Mouse (Mus musculus) limb, embryonic 12.5 days (tissue): Measurements from ENCODE around the gene Galntl6. TPM values are rescaled to one million over a fixed set of nuclear protein-coding genes. Genes with fewer than 3 reads are reported as not detected.

Experiments used
- ATAC-seq: fragments of 200-750 bp; cut with Nextera tagmentation; 2 replicates; pipeline ENCODE4 v1.8.0; 2017; ENCODE audit warnings: low read depth, moderate TSS enrichment; ENCODE audit not compliant: insufficient number of reproducible peaks, insufficient read depth, low FRiP score, low TSS enrichment
- H3K27ac ChIP-seq: fragments of 300-500 bp; sonication (generic); 2 replicates; pipeline ENCODE4 v1.5.1; 2016; ENCODE audit warnings: mild to moderate bottlenecking, moderate library complexity
- H3K27me3 ChIP-seq: fragments of 300-500 bp; sonication (generic); 2 replicates; pipeline ENCODE4 v1.6.1; 2016; ENCODE audit warnings: mild to moderate bottlenecking, moderate library complexity
- H3K36me3 ChIP-seq: fragments of 300-500 bp; sonication (generic); 2 replicates; pipeline ENCODE4 v1.6.1; 2016; ENCODE audit warnings: mild to moderate bottlenecking, moderate library complexity
- H3K4me1 ChIP-seq: fragments of 300-500 bp; sonication (generic); replicated peaks from 2 replicates; pipeline ENCODE4 v1.6.1; 2016
- H3K4me2 ChIP-seq: fragments of 300-500 bp; sonication (generic); 2 replicates; pipeline ENCODE4 v1.6.1; 2016; ENCODE audit warnings: mild to moderate bottlenecking, moderate library complexity
- H3K4me3 ChIP-seq: fragments of 300-500 bp; sonication (generic); replicated peaks from 2 replicates; pipeline ENCODE4 v1.5.1; 2016; ENCODE audit warnings: mild to moderate bottlenecking
- H3K9ac ChIP-seq: fragments of 300-500 bp; sonication (generic); replicated peaks from 2 replicates; pipeline ENCODE4 v1.6.1; 2016; ENCODE audit warnings: mild to moderate bottlenecking, moderate library complexity
- H3K9me3 ChIP-seq: fragments of 300-500 bp; sonication (generic); 2 replicates; pipeline ENCODE4 v1.6.1; 2016; ENCODE audit warnings: mild to moderate bottlenecking, moderate library complexity
- WGBS: fragments of 180-500 bp; shearing (Covaris S2); methylation state at CpG from one replicate; pipeline ENCODE4 v1.1.7; 2016; 5-methylcytosine and 5-hydroxymethylcytosine counted together
- polyA plus RNA-seq: library from polyadenylated mRNA; unstranded; fragments of >200 nt; fragmentation: Nextera tagmentation; extraction: Ambion mirVana; gene quantifications from 2 replicates; pipeline ENCODE4 v1.2.1, GENCODE M21; 2016

Gene Galntl6
- polyA plus RNA-seq, 1 experiment from 2014 or later, result 1.4 TPM

DNA sequence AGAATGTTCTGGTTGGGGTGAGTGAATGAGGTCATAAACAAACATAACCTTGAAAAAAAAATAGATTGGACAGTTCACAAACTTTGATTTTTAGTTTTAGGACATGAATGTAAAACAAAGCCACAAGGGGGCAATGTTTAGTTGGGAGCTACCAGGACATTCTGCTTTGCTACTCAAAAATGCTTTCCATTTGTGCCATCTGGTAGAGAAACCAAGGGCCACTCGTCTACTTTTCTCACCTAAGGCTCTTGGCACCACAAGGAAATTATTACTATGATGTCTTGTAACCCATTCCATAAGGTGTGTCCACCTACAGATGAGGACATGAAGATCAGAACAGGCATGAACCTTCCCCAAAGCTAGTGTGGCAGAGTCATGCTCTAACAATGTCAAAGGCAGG is 26.0 kb downstream of the Galntl6 start:
- Histone ChIP-seq H3K9me3 (no peaks in the 10 kb centered on the region), H3K9ac (no peak overlapping the region), H3K4me1 (no peaks in the 10 kb centered on the region), H3K4me3 (no peak overlapping the region), H3K4me2 (no peak overlapping the region), H3K27ac (no peak overlapping the region), H3K36me3 (no peaks in the 10 kb centered on the region), H3K27me3 (no peaks in the 10 kb centered on the region)
- WGBS, result 3% methylated on average over 1 of the region's 1 CpGs
- no peak for ATAC-seq

DNA sequence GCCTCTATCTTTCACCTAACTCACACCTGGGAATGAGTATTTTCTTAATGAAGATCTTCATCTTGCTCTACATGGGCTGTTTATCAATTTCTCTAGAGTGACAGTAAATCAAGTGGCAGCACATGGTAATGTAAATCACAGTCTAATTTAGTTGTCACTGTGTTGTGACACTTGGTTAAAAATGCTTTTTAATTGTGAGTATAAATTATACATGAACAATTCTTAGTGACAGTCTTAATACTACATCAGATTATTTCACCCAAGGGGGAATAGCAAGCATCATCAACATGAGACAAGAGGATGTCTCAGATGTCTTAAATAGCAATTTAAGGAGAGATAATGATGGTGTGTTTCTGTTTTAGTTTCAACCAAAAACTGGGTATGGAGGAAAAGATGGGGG is 88.1 kb downstream of the Galntl6 start:
- Histone ChIP-seq H3K4me2 (no peak overlapping the region), H3K27me3 (no peaks in the 10 kb centered on the region), H3K4me3 (no peak overlapping the region), H3K9me3 (no peaks in the 10 kb centered on the region), H3K36me3 (no peaks in the 10 kb centered on the region), H3K9ac (no peak overlapping the region), H3K4me1 (no peaks in the 10 kb centered on the region), H3K27ac (no peak overlapping the region)
- no peak for ATAC-seq

DNA sequence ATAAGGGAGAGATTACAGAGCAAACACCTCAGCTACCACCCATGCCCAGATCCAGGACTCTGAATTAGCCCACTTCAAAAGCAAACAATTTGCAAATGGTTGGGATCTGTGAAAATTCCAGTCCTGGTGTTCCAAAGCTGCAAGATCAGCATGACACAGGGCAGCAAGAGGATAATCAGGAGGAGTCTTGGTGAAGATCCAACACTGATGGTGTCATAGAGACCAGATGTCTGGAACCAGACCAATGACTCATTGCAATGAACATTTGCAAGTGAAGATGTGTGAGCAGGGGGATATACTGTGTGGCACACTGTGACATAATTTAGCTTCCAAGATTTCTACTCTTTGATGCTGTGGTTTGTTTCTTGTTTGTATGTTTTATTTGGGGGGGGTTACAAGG is 107.2 kb downstream of the Galntl6 start:
- no peaks in the 10 kb centered on the region for H3K36me3 ChIP-seq
- no peak overlapping the region for H3K4me2 ChIP-seq
- no peak overlapping the region for H3K27ac ChIP-seq
- ATAC-seq, result no peak
- H3K4me3 ChIP-seq, result no peak overlapping the region
- H3K9me3 ChIP-seq, result no peaks in the 10 kb centered on the region
- H3K27me3 ChIP-seq, result no peaks in the 10 kb centered on the region
- H3K9ac ChIP-seq, result no peak overlapping the region
- H3K4me1 ChIP-seq, result no peaks in the 10 kb centered on the region

DNA sequence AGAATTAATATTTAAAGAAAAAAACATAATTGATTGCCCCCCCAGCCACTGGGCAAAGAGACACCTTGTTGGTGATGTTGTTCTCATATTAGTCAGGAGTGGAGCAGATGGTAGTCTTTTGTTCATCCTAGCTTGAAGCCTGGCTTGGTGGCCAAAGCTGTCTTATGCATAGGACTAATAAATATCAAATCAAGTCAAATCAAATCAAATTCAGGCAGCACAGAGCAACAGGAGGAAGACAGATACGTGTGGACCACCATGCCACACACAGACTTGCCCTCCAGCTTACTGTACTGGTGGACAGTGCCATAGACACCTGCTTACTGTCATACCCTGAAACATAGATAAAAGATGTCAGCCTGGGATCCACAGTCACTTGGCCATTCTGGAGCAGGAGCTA is 110.6 kb downstream of the Galntl6 start:
- Histone ChIP-seq H3K36me3 (no peaks in the 10 kb centered on the region), H3K9me3 (no peaks in the 10 kb centered on the region), H3K4me3 (no peak overlapping the region), H3K27ac (no peak overlapping the region), H3K4me1 (no peaks in the 10 kb centered on the region), H3K27me3 (no peaks in the 10 kb centered on the region), H3K9ac (no peak overlapping the region), H3K4me2 (no peak overlapping the region)
- WGBS, result 64% methylated on average over 1 of the region's 1 CpGs
- ATAC-seq, result no peak

DNA sequence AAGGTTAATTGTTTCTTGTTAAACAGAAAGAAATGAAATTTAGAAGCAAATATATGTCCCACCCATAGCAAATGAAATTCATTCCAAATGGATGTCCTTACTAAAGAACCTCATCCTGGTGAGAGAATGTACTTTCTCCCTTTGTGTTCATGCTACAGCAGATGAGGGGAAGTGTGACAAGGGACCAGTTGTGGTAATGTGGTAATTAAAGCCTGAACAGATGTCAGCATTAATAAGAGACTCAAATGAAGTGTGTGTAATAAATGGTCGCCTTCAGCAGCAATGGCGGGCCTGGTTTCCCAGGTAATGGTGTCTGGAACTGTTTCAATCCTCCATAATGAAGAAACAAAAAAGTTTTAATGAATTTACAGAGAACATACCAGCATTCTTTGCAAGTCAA is 158.7 kb downstream of the Galntl6 start:
- no peak overlapping the region for H3K27ac ChIP-seq
- no peaks in the 10 kb centered on the region for H3K36me3 ChIP-seq
- no peak for ATAC-seq
- peaks cover 12% of the 10 kb centered on the region; the same call in 1 of the 2 replicates for H3K9me3 ChIP-seq
- WGBS, result 47% methylated on average over 2 of the region's 2 CpGs
- no peaks in the 10 kb centered on the region for H3K4me1 ChIP-seq
- H3K27me3 ChIP-seq, result no peaks in the 10 kb centered on the region
- no peak overlapping the region for H3K4me2 ChIP-seq
- H3K4me3 ChIP-seq, result no peak overlapping the region
- no peak overlapping the region for H3K9ac ChIP-seq

DNA sequence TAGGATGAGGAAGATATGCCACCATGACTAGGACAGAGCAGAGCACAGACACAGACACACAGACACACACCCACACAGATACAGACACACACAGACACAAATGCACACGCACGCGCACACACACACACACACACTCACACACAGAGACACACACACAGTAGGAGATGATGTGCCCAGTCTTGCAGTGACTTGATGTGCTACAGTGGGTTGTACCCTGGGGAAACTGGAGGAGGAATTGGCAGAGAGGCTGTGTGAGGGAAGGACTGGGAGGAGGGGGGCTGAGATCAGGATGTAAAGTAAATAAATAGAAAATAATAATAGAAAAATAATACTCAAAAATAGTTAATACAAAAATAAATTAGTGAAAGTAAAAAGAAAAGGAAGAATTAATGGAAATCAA is 174.5 kb downstream of the Galntl6 start:
- ATAC-seq, result no peak
- 95% methylated on average over 3 of the region's 3 CpGs for WGBS

DNA sequence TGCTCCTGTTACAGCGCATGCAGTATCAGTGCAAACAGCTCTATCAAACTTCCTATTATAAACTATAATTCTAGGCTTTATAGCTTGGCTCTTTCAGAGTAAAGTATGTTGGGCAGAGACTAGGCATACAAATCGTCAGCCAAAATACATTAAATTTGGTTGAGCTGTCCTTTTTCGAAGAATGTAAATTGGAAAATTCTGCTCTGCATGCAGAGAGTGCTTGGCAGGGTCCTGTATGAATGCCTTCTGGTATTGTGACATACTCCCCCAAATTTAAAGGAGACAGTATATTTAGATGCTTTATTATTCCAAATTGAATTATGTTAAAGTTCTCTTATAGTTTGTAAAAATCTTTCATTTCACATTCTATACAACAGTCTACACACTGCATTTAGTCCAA is 220.7 kb downstream of the Galntl6 start:
- WGBS, result 91% methylated on average over 3 of the region's 3 CpGs
- ATAC-seq, result no peak

More for the DNA sequence above, 174.5 kb downstream of the Galntl6 start:
- Histone ChIP-seq H3K4me2 (no peak overlapping the region), H3K4me1 (no peaks in the 10 kb centered on the region), H3K27me3 (no peaks in the 10 kb centered on the region), H3K36me3 (no peaks in the 10 kb centered on the region), H3K9ac (no peak overlapping the region), H3K27ac (no peak overlapping the region), H3K4me3 (no peak overlapping the region), H3K9me3 (no peaks in the 10 kb centered on the region)

DNA sequence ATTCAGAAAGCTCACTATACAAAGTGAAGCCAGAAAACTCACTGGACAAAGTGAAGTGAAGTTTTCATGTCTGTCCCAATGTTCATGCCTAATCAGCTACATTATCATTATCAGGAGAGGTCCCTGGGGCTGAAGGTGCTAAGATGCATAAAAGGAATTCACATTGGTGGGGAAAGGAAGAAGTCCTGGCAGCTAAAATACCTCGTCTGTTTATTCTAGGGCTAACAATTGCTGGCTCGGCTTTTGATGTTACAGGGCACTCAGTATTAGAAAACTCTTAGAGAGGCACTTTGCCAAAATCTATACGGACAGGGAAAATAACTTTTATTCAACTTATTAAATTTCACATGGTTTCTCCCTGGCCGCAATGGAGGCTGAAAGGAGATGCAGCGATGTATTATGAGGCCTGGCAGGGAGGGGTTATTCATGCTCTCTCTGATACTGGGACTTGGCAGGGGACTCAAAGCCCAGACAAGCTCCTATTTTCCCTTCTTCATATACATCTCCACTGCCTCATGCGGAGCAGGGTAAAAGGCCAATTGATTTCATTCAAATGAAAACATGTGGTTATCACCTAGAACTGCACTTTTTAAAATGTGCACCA is 234.5 kb downstream of the Galntl6 start:
- Histone ChIP-seq H3K9me3 (no peaks in the 10 kb centered on the region), H3K9ac (no peak overlapping the region), H3K27me3 (no peaks in the 10 kb centered on the region), H3K4me1 (no peaks in the 10 kb centered on the region), H3K4me3 (no peak overlapping the region), H3K27ac (no peak overlapping the region), H3K36me3 (no peaks in the 10 kb centered on the region), H3K4me2 (no peak overlapping the region)
- no peak for ATAC-seq
- 44% methylated on average over 6 of the region's 6 CpGs for WGBS

More for the DNA sequence above, 220.7 kb downstream of the Galntl6 start:
- Histone ChIP-seq H3K36me3 (no peaks in the 10 kb centered on the region), H3K4me3 (no peak overlapping the region), H3K4me2 (no peak overlapping the region), H3K9me3 (no peaks in the 10 kb centered on the region), H3K27ac (no peak overlapping the region), H3K27me3 (no peaks in the 10 kb centered on the region), H3K9ac (no peak overlapping the region), H3K4me1 (no peaks in the 10 kb centered on the region)

DNA sequence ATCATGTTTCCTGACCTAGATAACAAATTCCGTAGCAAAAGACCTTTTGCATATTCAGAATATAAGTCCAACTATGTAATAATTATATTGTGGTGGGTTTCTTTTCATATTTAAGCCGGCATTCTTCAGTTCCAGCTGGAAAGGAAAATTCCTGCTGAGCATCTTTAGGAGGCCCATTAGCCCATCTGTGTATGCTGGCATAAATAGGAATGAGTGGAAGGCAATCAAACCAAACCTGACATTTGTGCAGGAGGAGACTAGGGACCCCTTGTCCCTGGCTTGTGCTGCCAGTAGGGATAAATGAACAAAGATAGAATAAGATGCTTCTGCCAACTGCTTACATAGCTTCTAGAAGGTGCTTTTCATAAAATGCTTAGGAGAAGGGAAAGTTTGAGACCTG is 243.4 kb downstream of the Galntl6 start:
- no peaks in the 10 kb centered on the region for H3K4me1 ChIP-seq
- H3K9me3 ChIP-seq, result no peaks in the 10 kb centered on the region
- H3K9ac ChIP-seq, result no peak overlapping the region
- H3K27ac ChIP-seq, result no peak overlapping the region
- no peak overlapping the region for H3K4me3 ChIP-seq
- ATAC-seq, result no peak
- H3K27me3 ChIP-seq, result no peaks in the 10 kb centered on the region
- no peaks in the 10 kb centered on the region for H3K36me3 ChIP-seq
- 91% methylated on average over 2 of the region's 2 CpGs for WGBS
- H3K4me2 ChIP-seq, result no peak overlapping the region

DNA sequence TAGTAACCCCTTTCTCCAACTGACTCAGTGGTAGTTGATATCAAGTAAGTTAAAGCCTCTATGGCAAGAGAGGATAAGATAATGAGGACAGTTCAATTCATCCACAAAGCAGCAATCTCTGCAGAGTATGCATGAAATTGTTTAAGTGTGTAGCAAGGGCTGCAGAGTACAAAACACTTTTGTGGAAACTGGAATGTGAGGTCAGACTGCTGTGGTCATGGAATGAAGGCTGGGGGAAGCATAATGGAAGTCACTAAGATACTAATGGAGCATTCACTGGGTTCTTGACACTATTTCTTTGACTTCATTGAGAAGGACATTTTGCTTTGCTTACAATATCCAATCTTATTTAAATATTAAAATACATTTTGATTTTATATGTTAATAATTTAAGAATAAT is 252.4 kb downstream of the Galntl6 start:
- H3K4me2 ChIP-seq, result no peak overlapping the region
- H3K4me3 ChIP-seq, result no peak overlapping the region
- no peak overlapping the region for H3K9ac ChIP-seq
- no peak overlapping the region for H3K27ac ChIP-seq
- no peaks in the 10 kb centered on the region for H3K36me3 ChIP-seq
- no peaks in the 10 kb centered on the region for H3K9me3 ChIP-seq
- ATAC-seq, result no peak
- H3K27me3 ChIP-seq, result no peaks in the 10 kb centered on the region
- no peaks in the 10 kb centered on the region for H3K4me1 ChIP-seq

DNA sequence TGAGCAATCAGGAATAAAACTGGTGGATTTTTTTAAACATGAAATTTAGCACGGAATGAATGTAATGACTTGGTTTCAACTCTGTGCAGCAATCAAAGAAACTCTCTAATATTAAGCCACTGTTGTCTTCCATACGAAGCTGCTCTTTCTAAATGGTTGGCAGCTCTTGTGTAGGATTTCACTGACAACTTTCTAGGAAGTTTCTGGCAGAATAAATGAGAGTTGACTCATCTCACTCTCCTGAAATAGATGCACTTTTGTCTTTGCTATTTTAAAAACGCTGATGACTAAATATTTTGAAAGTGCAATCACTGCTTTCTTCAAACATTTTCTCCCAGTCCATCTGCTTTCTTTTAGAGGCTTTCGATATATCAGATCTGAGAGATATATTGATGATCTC is 256.8 kb downstream of the Galntl6 start:
- no peak overlapping the region for H3K4me3 ChIP-seq
- no peaks in the 10 kb centered on the region for H3K9me3 ChIP-seq
- H3K27ac ChIP-seq, result no peak overlapping the region
- H3K27me3 ChIP-seq, result no peaks in the 10 kb centered on the region
- H3K4me2 ChIP-seq, result no peak overlapping the region
- no peak overlapping the region for H3K9ac ChIP-seq
- no peak for ATAC-seq
- 86% methylated on average over 4 of the region's 4 CpGs for WGBS
- no peaks in the 10 kb centered on the region for H3K36me3 ChIP-seq
- H3K4me1 ChIP-seq, result no peaks in the 10 kb centered on the region

DNA sequence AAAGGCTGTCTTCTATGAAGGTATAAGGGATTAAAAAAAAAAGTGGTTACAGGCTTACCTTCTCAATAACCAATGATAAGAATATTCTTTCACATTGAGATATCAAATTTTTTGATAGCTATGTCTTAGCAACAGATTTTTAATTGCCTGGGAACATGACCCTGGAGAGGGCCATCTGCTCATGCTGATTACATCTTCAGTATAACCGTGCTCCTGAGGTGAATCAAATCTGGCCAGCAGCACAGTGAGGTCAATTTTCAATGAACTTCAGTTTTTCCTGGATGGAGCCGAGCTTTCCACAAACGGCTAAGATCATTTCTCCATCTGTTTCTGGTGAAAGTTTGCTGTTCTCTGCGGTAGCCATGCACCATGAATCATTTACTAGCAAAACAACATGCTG is 306.0 kb downstream of the Galntl6 start:
- Histone ChIP-seq H3K4me2 (no peak overlapping the region), H3K4me1 (no peaks in the 10 kb centered on the region), H3K9me3 (no peaks in the 10 kb centered on the region), H3K27me3 (no peaks in the 10 kb centered on the region), H3K4me3 (no peak overlapping the region), H3K27ac (no peak overlapping the region), H3K36me3 (no peaks in the 10 kb centered on the region), H3K9ac (no peak overlapping the region)
- ATAC-seq, result no peak
- WGBS, result 48% methylated on average over 4 of the region's 4 CpGs
